Mouse (Mus musculus) frontal cortex, adult 2 months (tissue): Measurements from ENCODE around the gene Tst. TPM values are rescaled to one million over a fixed set of nuclear protein-coding genes. Genes with fewer than 3 reads are reported as not detected.

Experiments
- polyA plus RNA-seq: library from polyadenylated mRNA; depleted of rRNA; stranded (reverse); fragments of >200 nt; gene quantifications from 2 replicates; pipeline ENCODE4 v1.2.3, GENCODE M21; 2012; rRNA removed

The Tst gene
- polyA plus RNA-seq, 1 experiment = 69.7 TPM

Other genes starting within 250 kb of the Tst start
- 30.2 and 35.4 TPM in 2 replicates for gene Ift27, start 231.8 kb downstream of the Tst start, polyA plus RNA-seq
- 36.5 and 62.8 TPM in 2 replicates for gene Pvalb, start 199.5 kb downstream of the Tst start, polyA plus RNA-seq
- gene Ncf4, start 161.1 kb downstream of the Tst start, polyA plus RNA-seq = 2.2 and 3.1 TPM in 2 replicates
- gene Csf2rb2, start 100.2 kb downstream of the Tst start, polyA plus RNA-seq = 0.53 and 0.80 TPM in 2 replicates
- gene Csf2rb, start 80.2 kb downstream of the Tst start, polyA plus RNA-seq = 1.2 and 1.7 TPM in 2 replicates
- gene Tex33, start 10.0 kb downstream of the Tst start, polyA plus RNA-seq = 0.12 TPM in 1 of 2 replicates, not detected in the other
- gene Mpst, start 509 bp upstream of the Tst start, polyA plus RNA-seq = 58.0 and 66.0 TPM in 2 replicates
- 380 and 463 TPM in 2 replicates for gene Kctd17, start 22.7 kb upstream of the Tst start, polyA plus RNA-seq
- gene Tmprss6, start 62.7 kb upstream of the Tst start, polyA plus RNA-seq = 0.16 and 0.17 TPM in 2 replicates
- 0.18 and 0.29 TPM in 2 replicates for gene Il2rb, start 89.4 kb upstream of the Tst start, polyA plus RNA-seq
- gene C1qtnf6, start 125.5 kb upstream of the Tst start, polyA plus RNA-seq = 4.7 and 4.9 TPM in 2 replicates
- gene Sstr3, start 138.8 kb upstream of the Tst start, polyA plus RNA-seq = 18.5 and 24.4 TPM in 2 replicates
- 2.7 and 4.7 TPM in 2 replicates for gene Rac2, start 166.9 kb upstream of the Tst start, polyA plus RNA-seq
- 14.7 and 16.9 TPM in 2 replicates for gene Cyth4, start 191.1 kb upstream of the Tst start, polyA plus RNA-seq